Mouse (Mus musculus): ENCODE measurements around the gene Nat10. TPM values are rescaled to one million over a fixed set of nuclear protein-coding genes. Genes with fewer than 3 reads are reported as not detected.

Gene Nat10
- polyA plus RNA-seq, 2 experiments: 9.1 to 21.7 TPM

GRCm38 (mm10) chr2:103673609-103674008 lies 87.5 kb downstream of the Nat10 start:
- no peak for ATAC-seq (ENCODE audit: insufficient read depth)

DNA sequence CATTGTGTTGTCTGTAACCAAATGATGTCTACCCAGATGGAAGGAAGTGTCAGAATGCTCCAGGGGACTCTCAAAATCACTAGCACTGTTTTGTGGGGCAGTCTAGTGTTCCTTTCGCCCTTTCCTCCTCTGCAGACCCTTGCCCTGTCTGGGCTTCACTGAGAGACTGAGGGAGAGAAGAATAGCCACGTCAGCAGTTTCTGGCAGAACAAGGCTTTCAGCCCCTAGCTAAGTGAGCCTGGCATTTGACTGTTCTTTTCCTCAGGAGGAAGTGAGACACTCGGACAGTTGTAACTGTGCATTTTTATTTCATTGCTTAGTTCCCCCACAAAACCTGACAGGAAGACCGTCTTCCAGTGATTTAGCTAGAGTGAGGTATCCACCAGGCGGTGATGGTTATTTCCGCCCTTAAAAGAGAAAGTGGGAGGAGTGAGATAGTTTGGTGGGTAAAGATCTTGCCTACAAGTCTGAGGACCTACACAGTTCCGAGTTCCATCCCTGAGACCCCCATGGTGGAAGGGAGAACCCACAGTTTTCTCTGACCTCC lies 88.4 kb downstream of the Nat10 start:
- Histone ChIP-seq H3K4me1 (replicated peaks; ENCODE audit: control insufficient read depth in 2 of 2, insufficient read depth in 2 of 2, low read length in 1 of 2) (peaks cover 0 to 5% of the 10 kb centered on the region in 2 experiments; a peak in 1 of 4 replicates), H3K36me3 (replicated peaks; ENCODE audit: control insufficient read depth, insufficient read depth, low read depth) (no peaks in the 10 kb centered on the region), H3K9me3 (ENCODE audit: control insufficient read depth, low read length) (no peaks in the 10 kb centered on the region), H3K27me3 (ENCODE audit: control insufficient read depth, insufficient read depth, low read length) (no peaks in the 10 kb centered on the region), H3K9ac (replicated peaks) (no peak overlapping the region), H3K27ac (no peak overlapping the region), H3K4me2 (ENCODE audit: low read depth) (no peak overlapping the region), H3K4me3 (ENCODE audit: insufficient read depth in 1 of 2, low read depth in 2 of 2, low read length in 2 of 2) (no peak overlapping the region)
- WGBS (ENCODE audit: insufficient replicate concordance): 39% methylated on average over 7 of the region's 7 CpGs
- ATAC-seq (ENCODE audit: insufficient read depth): no peak
- TF ChIP-seq EP300 (IDR thresholded peaks at IDR 0.05; ENCODE audit: low read depth) (no peak), CTCF (IDR thresholded peaks at IDR 0.05; ENCODE audit: low read depth) (no peak)
- DNase-seq (ENCODE audit: low read depth in 3 of 3, low spot score in 3 of 3): no peak

More at GRCm38 (mm10) chr2:103673609-103674008, 87.5 kb downstream of the Nat10 start:
- Histone ChIP-seq H3K9ac (replicated peaks) (no peak overlapping the region), H3K4me3 (ENCODE audit: insufficient read depth in 1 of 2, low read depth in 2 of 2, low read length in 2 of 2) (no peak overlapping the region), H3K27me3 (ENCODE audit: control insufficient read depth, insufficient read depth, low read length) (no peaks in the 10 kb centered on the region), H3K9me3 (ENCODE audit: control insufficient read depth, low read length) (no peaks in the 10 kb centered on the region), H3K36me3 (replicated peaks; ENCODE audit: control insufficient read depth, insufficient read depth, low read depth) (no peaks in the 10 kb centered on the region), H3K4me1 (replicated peaks; ENCODE audit: control insufficient read depth in 2 of 2, insufficient read depth in 2 of 2, low read length in 1 of 2) (peaks cover 0 to 5% of the 10 kb centered on the region in 2 experiments; a peak in 1 of 4 replicates), H3K4me2 (ENCODE audit: low read depth) (no peak overlapping the region), H3K27ac (no peak overlapping the region)
- 19% methylated on average over 4 of the region's 4 CpGs for WGBS (ENCODE audit: insufficient replicate concordance)
- DNase-seq (ENCODE audit: low read depth in 3 of 3, low spot score in 3 of 3): no peak
- TF ChIP-seq CTCF (IDR thresholded peaks at IDR 0.05; ENCODE audit: low read depth) (no peak), EP300 (IDR thresholded peaks at IDR 0.05; ENCODE audit: low read depth) (no peak)

Other genes starting within 250 kb of the Nat10 start
- gene Abtb2, start 195.0 kb downstream of the Nat10 start, polyA plus RNA-seq (2012; rRNA removed): 1.7 and 1.8 TPM in 2 replicates
- 1.2 and 1.7 TPM in 2 replicates for gene Abtb2, start 195.0 kb downstream of the Nat10 start, polyA plus RNA-seq (2014; fragmentation: Nextera tagmentation; extraction: Ambion mirVana)
- gene Caprin1, start 36.4 kb upstream of the Nat10 start, polyA plus RNA-seq (2012; rRNA removed): 53.8 and 71.3 TPM in 2 replicates
- gene Caprin1, start 36.4 kb upstream of the Nat10 start, polyA plus RNA-seq (2014; fragmentation: Nextera tagmentation; extraction: Ambion mirVana): 118 and 134 TPM in 2 replicates
- gene Lmo2, start 196.7 kb upstream of the Nat10 start, polyA plus RNA-seq (2012; rRNA removed): 108 and 152 TPM in 2 replicates
- gene Lmo2, start 196.7 kb upstream of the Nat10 start, polyA plus RNA-seq (2014; fragmentation: Nextera tagmentation; extraction: Ambion mirVana): 143 and 165 TPM in 2 replicates